Mouse (Mus musculus) lung, postnatal 0 days (tissue): ENCODE measurements around the gene Cd48.

ENCODE experiments used
- CTCF ChIP-seq: IDR thresholded peaks from 2 replicates; pipeline ENCODE4 v1.5.1; 2016; ENCODE audit warnings: antibody characterized with exemption, mild to moderate bottlenecking
- EP300 ChIP-seq: IDR thresholded peaks from 2 replicates; pipeline ENCODE4 v1.6.1; 2016; ENCODE audit warnings: antibody characterized with exemption, mild to moderate bottlenecking, control low read depth

- no peak for TF ChIP-seq CTCF
- no peak for TF ChIP-seq EP300
These were observed 12.1 kb downstream of the Cd48 start for GRCm38 (mm10) chr1:171693918-171694317.
